8 mouse cellular contexts compared by ENCODE assay signal in the genomic region with DNA sequence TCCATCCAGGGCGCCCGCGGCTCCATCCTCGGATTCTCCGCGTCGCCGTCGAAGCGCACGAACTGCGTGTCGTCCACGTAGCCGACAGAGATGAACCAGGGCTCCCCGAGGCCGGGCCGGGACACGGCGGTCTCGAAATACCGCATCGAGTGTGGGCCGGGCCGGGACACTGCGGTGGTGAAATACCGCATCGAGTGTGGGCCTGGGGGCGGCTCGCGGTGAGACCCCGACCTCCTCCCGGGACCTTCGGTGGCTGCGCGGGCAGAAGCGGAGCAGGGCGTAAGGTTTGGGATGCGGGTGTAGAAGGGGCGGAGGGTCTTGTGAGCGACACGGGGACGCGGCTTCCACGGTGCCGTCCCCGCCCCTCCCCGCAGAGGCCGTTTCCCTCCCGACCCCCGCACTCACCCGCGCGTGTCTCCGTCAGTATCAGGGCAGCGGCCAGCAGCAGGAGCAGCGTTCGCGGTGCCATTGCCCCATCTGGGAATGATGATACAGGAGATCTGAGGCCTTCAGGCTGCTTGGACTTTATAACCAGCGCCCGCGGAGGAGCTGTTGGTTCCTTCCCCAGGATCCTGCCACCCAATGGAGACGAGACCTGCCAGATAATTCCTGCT. TPM values are rescaled to one million over a fixed set of nuclear protein-coding genes. Genes with fewer than 3 reads are reported as not detected.
A peak's percentile ranks its signal among the peaks of the same experiment; 100 is the strongest.
DNase-seq lines count a peak whose midpoint lies in the region; ATAC-seq and TF ChIP-seq lines count a peak whose summit lies in the region.

A gene (minus strand): TSS at position 499 of the 614 bp plus-strand sequence.

- H3K4me1 ChIP-seq in forebrain, postnatal 0 days (ENCODE audit: insufficient read depth), result no peaks in the 10 kb centered on the region
- peaks cover 6% of the 10 kb centered on the region; the same call in 1 of the 2 replicates for H3K4me1 ChIP-seq in liver, embryonic 13.5 days (replicated peaks)
- H3K4me1 ChIP-seq in stomach, embryonic 15.5 days, result no peaks in the 10 kb centered on the region

- H3K9ac ChIP-seq in forebrain, postnatal 0 days, result no peak within 1 kb of the TSS
- H3K9ac ChIP-seq in liver, embryonic 13.5 days, result no peak within 1 kb of the TSS
- H3K9ac ChIP-seq in stomach, embryonic 15.5 days, result no peak within 1 kb of the TSS

- H3K27me3 ChIP-seq in forebrain, postnatal 0 days (ENCODE audit: insufficient read depth, low read length), result peaks cover 33% of the 10 kb centered on the region
- H3K27me3 ChIP-seq in liver, embryonic 13.5 days, result peaks cover 70% of the 10 kb centered on the region
- peaks cover 47% of the 10 kb centered on the region for H3K27me3 ChIP-seq in stomach, embryonic 15.5 days (replicated peaks)

- no peak within 1 kb of the TSS for H3K27ac ChIP-seq in forebrain, postnatal 0 days (ENCODE audit: low read depth, low read length)
- no peak within 1 kb of the TSS for H3K27ac ChIP-seq in liver, embryonic 13.5 days
- no peak within 1 kb of the TSS for H3K27ac ChIP-seq in stomach, embryonic 15.5 days

- DNase-seq in retina, postnatal 1 day, result peak; percentile 11
- DNase-seq in retina, embryonic 14.5 days (ENCODE audit: low spot score), result no peak
- DNase-seq in forebrain, postnatal 0 days, result no peak
- no peak for DNase-seq in liver, embryonic 13.5 days
- no peak for DNase-seq in embryo, embryonic 10 days (ENCODE audit: low spot score)
- no peak for DNase-seq in layer of hippocampus, adult 18-20 months (ENCODE audit: low spot score in 2 of 2)
- no peak for DNase-seq in frontal cortex, postnatal 10 days (ENCODE audit: low spot score in 2 of 2)

- H3K4me3 ChIP-seq in forebrain, postnatal 0 days (ENCODE audit: low read depth, low read length), result peak within 1 kb of the TSS; percentile 9; the same call in 1 of the 2 replicates
- peak within 1 kb of the TSS; percentile 56 for H3K4me3 ChIP-seq in liver, embryonic 13.5 days (replicated peaks)
- peak within 1 kb of the TSS; percentile 37 for H3K4me3 ChIP-seq in stomach, embryonic 15.5 days (replicated peaks)

- H3K36me3 ChIP-seq in forebrain, postnatal 0 days (ENCODE audit: insufficient read depth), result no peaks in the 10 kb centered on the region
- no peaks in the 10 kb centered on the region for H3K36me3 ChIP-seq in liver, embryonic 13.5 days
- no peaks in the 10 kb centered on the region for H3K36me3 ChIP-seq in stomach, embryonic 15.5 days

- H3K9me3 ChIP-seq in forebrain, postnatal 0 days (ENCODE audit: low read length), result no peaks in the 10 kb centered on the region
- no peaks in the 10 kb centered on the region for H3K9me3 ChIP-seq in liver, embryonic 13.5 days (replicated peaks)
- no peaks in the 10 kb centered on the region for H3K9me3 ChIP-seq in stomach, embryonic 15.5 days

- TF ChIP-seq CTCF in forebrain, postnatal 0 days (IDR thresholded peaks at IDR 0.05; ENCODE audit: low read depth), result no peak

- WGBS in forebrain, postnatal 0 days, result 2% methylated on average over 61 of the region's 63 CpGs
- 4% methylated on average over 63 of the region's 63 CpGs for WGBS in liver, embryonic 13.5 days (ENCODE audit: insufficient replicate concordance)
- WGBS in stomach, embryonic 15.5 days, result 2% methylated on average over 60 of the region's 63 CpGs

- no peak for ATAC-seq in forebrain, postnatal 0 days
- no peak for ATAC-seq in liver, embryonic 13.5 days (ENCODE audit: low read depth)
- no peak for ATAC-seq in stomach, embryonic 15.5 days (ENCODE audit: insufficient read depth, low FRiP score, low read depth)

- H3K4me2 ChIP-seq in forebrain, postnatal 0 days (ENCODE audit: low read depth), result peak within 1 kb of the TSS; percentile 27
- peak within 1 kb of the TSS; percentile 63 for H3K4me2 ChIP-seq in liver, embryonic 13.5 days
- H3K4me2 ChIP-seq in stomach, embryonic 15.5 days, result peak within 1 kb of the TSS; percentile 56

RNA-seq across cellular contexts. Expression of the gene that starts here (rescaled TPM):
- not detected in 2 replicates for total RNA-seq in forebrain, postnatal 0 days (2014; rRNA removed)
- polyA plus RNA-seq in forebrain, postnatal 0 days (2015; fragmentation: Nextera tagmentation; extraction: Ambion mirVana), result not detected in 2 replicates
- not detected in 2 replicates for polyA plus RNA-seq in liver, embryonic 13.5 days (2015; fragmentation: Nextera tagmentation; extraction: Ambion mirVana)
- polyA plus RNA-seq in stomach, embryonic 15.5 days (2015; fragmentation: Nextera tagmentation; extraction: Ambion mirVana), result 0.79 and 0.94 TPM in 2 replicates
- not detected for total RNA-seq in layer of hippocampus, adult 18-20 months (2021)
